19 mouse cellular contexts compared by ENCODE assay signal in the genomic region with DNA sequence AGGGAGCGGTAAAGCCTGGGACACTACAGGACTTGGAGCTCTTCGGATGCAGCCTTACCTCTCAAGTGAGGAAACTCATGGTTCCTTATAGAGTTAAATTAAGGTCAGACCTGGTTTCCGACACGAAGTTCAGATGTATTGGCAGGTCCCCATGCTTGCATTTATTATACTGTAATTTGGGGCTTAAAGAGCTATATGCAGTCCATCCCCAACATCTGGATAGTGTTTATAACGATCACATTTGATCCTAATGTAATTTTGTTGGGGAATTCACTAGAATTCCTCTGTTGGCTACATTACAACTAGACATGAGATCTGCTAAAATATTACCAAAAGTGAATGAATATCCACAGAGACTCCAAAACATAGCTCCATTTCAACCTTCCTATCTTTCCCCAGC. TPM values are rescaled to one million over a fixed set of nuclear protein-coding genes. Genes with fewer than 3 reads are reported as not detected.
DNase-seq lines count a peak whose midpoint lies in the region; ATAC-seq lines count a peak whose summit lies in the region.
"Had no signal": no experiment of that assay in that cellular context is flagged by ENCODE, and none has a peak within 500 bp of the region (broad histone marks: within the 10 kb centered on the region; RNA-seq: fewer than 3 reads in every experiment).

No protein-coding gene starts in this region.

- intact Hi-C loops in heart, postnatal 10 days (cut with DNase I), result loop anchor here (5.0 to 10.0 kb wide), 2 partner anchors 457 to 1009 kb away; no protein-coding TSS in a partner anchor

- H3K4me3 ChIP-seq in embryonic facial prominence, embryonic 12.5 days, result no peak overlapping the region
- H3K4me3 ChIP-seq in limb, embryonic 10.5 days, result no peak overlapping the region
- H3K4me3 ChIP-seq in limb, embryonic 15.5 days, result no peak overlapping the region
- H3K4me3 ChIP-seq: forebrain, embryonic 15.5 days; heart, embryonic 10.5 days had no signal

- no peaks in the 10 kb centered on the region for H3K36me3 ChIP-seq in embryonic facial prominence, embryonic 12.5 days
- no peaks in the 10 kb centered on the region for H3K36me3 ChIP-seq in limb, embryonic 10.5 days
- H3K36me3 ChIP-seq in limb, embryonic 15.5 days, result no peaks in the 10 kb centered on the region
- H3K36me3 ChIP-seq: forebrain, embryonic 15.5 days; G1E; heart, embryonic 10.5 days had no signal

- no peak; the same call in 1 of the 2 replicates for ATAC-seq in embryonic facial prominence, embryonic 12.5 days (ENCODE audit: insufficient number of reproducible peaks, insufficient read depth, low FRiP score, low TSS enrichment)
- no peak for ATAC-seq in limb, embryonic 15.5 days (ENCODE audit: insufficient number of reproducible peaks, low FRiP score, low TSS enrichment, low read depth)
- ATAC-seq: CD4-positive, CD25-positive, alpha-beta regulatory T cell, adult 4 months; forebrain, embryonic 15.5 days had no signal

- WGBS in embryonic facial prominence, embryonic 12.5 days, result 31% methylated on average over 5 of the region's 5 CpGs
- 83% methylated on average over 5 of the region's 5 CpGs for WGBS in limb, embryonic 10.5 days
- 33% methylated on average over 5 of the region's 5 CpGs for WGBS in limb, embryonic 15.5 days

- H3K9ac ChIP-seq in embryonic facial prominence, embryonic 12.5 days, result no peak overlapping the region
- no peak overlapping the region for H3K9ac ChIP-seq in limb, embryonic 15.5 days
- H3K9ac ChIP-seq: forebrain, embryonic 15.5 days; hindbrain, embryonic 14.5 days had no signal

- H3K27me3 ChIP-seq in embryonic facial prominence, embryonic 12.5 days, result no peaks in the 10 kb centered on the region
- no peaks in the 10 kb centered on the region for H3K27me3 ChIP-seq in limb, embryonic 10.5 days (ENCODE audit: low read depth, poor library complexity, severe bottlenecking)
- no peaks in the 10 kb centered on the region for H3K27me3 ChIP-seq in limb, embryonic 15.5 days
- H3K27me3 ChIP-seq: forebrain, embryonic 15.5 days had no signal

- 0 out of 2 replicates have a peak overlapping the region, but pooled peaks have one; percentile 46 for H3K27ac ChIP-seq in embryonic facial prominence, embryonic 12.5 days
- H3K27ac ChIP-seq in limb, embryonic 10.5 days, result peak overlapping the region; percentile 90
- no peak overlapping the region for H3K27ac ChIP-seq in limb, embryonic 15.5 days
- H3K27ac ChIP-seq: forebrain, embryonic 15.5 days; heart, embryonic 10.5 days; hindbrain, embryonic 14.5 days had no signal

- H3K4me1 ChIP-seq in embryonic facial prominence, embryonic 12.5 days, result peaks cover 31% of the 10 kb centered on the region
- H3K4me1 ChIP-seq in limb, embryonic 10.5 days, result peaks cover 76% of the 10 kb centered on the region
- peaks cover 28% of the 10 kb centered on the region for H3K4me1 ChIP-seq in limb, embryonic 15.5 days
- H3K4me1 ChIP-seq: forebrain, embryonic 15.5 days had no signal

- DNase-seq in heart, adult 11 months, result peak; percentile 80
- DNase-seq in heart, postnatal 10 days, result no peak
- no peak for DNase-seq in limb, embryonic 10.5 days (ENCODE audit: low spot score)
- DNase-seq in right cerebral cortex, postnatal 36 days (ENCODE audit: low spot score in 2 of 2), result no peak
- DNase-seq in adrenal gland, postnatal 14 days, result no peak
- DNase-seq: adrenal gland, postnatal 10 days; B cell, adult 2 months; cerebellum, adult 2 months; cerebellum, postnatal 10 days; gastrocnemius, postnatal 36 days; heart, adult 18-20 months; heart, postnatal 14 days had no signal

- H3K9me3 ChIP-seq in embryonic facial prominence, embryonic 12.5 days, result no peaks in the 10 kb centered on the region
- H3K9me3 ChIP-seq in limb, embryonic 10.5 days (replicated peaks), result no peaks in the 10 kb centered on the region
- H3K9me3 ChIP-seq in limb, embryonic 15.5 days, result no peaks in the 10 kb centered on the region
- H3K9me3 ChIP-seq: forebrain, embryonic 15.5 days; G1E; heart, embryonic 10.5 days had no signal

- H3K4me2 ChIP-seq in embryonic facial prominence, embryonic 12.5 days (replicated peaks), result peak overlapping the region; percentile 18; the same call in 1 of the 2 replicates
- peak overlapping the region; percentile 17; the same call in 1 of the 2 replicates for H3K4me2 ChIP-seq in limb, embryonic 15.5 days
- H3K4me2 ChIP-seq: forebrain, embryonic 15.5 days; hindbrain, embryonic 14.5 days had no signal

RNA-seq across cellular contexts. Expression of gene Llph, which starts 18.8 kb away (rescaled TPM):
- 1 to 10 TPM; 7.8 to 8.3 TPM for total RNA-seq in heart, postnatal 10 days (2021)
- 50.3 and 51.0 TPM in 2 replicates for polyA plus RNA-seq in embryonic facial prominence, embryonic 12.5 days (2016; fragmentation: Nextera tagmentation; extraction: Ambion mirVana)
- polyA plus RNA-seq in limb, embryonic 10.5 days (2016; fragmentation: Nextera tagmentation; extraction: Ambion mirVana), result 61.6 and 70.2 TPM in 2 replicates
- 49.2 and 51.3 TPM in 2 replicates for polyA plus RNA-seq in limb, embryonic 15.5 days (2015; fragmentation: Nextera tagmentation; extraction: Ambion mirVana)
- 30.3 and 37.1 TPM in 2 replicates for total RNA-seq in adrenal gland, postnatal 14 days (2021)

RNA-seq across cellular contexts. Expression of gene Irak3, which starts 43.8 kb away (rescaled TPM):
- 1 to 10 TPM; 3.4 to 4.2 TPM for total RNA-seq in heart, postnatal 10 days (2021)
- polyA plus RNA-seq in embryonic facial prominence, embryonic 12.5 days (2016; fragmentation: Nextera tagmentation; extraction: Ambion mirVana), result 2.3 and 2.4 TPM in 2 replicates
- 0.55 and 0.78 TPM in 2 replicates for polyA plus RNA-seq in limb, embryonic 10.5 days (2016; fragmentation: Nextera tagmentation; extraction: Ambion mirVana)
- polyA plus RNA-seq in limb, embryonic 15.5 days (2015; fragmentation: Nextera tagmentation; extraction: Ambion mirVana), result 2.4 TPM in 2 replicates
- 3.3 and 6.5 TPM in 2 replicates for total RNA-seq in adrenal gland, postnatal 14 days (2021)

RNA-seq across cellular contexts. Expression of gene Tmbim4, which starts 44.3 kb away (rescaled TPM):
- total RNA-seq in heart, postnatal 10 days (2021), result 100 to 1,000 TPM in 1 of 2 experiments, 10 to 100 TPM in 1; 97.7 to 106 TPM
- 67.8 and 68.1 TPM in 2 replicates for polyA plus RNA-seq in embryonic facial prominence, embryonic 12.5 days (2016; fragmentation: Nextera tagmentation; extraction: Ambion mirVana)
- 74.3 and 77.6 TPM in 2 replicates for polyA plus RNA-seq in limb, embryonic 10.5 days (2016; fragmentation: Nextera tagmentation; extraction: Ambion mirVana)
- polyA plus RNA-seq in limb, embryonic 15.5 days (2015; fragmentation: Nextera tagmentation; extraction: Ambion mirVana), result 102 and 103 TPM in 2 replicates
- total RNA-seq in adrenal gland, postnatal 14 days (2021), result 114 and 117 TPM in 2 replicates
